Mouse (Mus musculus): ENCODE data around the gene Svbp.

Svbp gene

GRCm38 (mm10) chr4:119190618-119191017 is 4.5 kb upstream of the Svbp start:
- no peak for DNase-seq (ENCODE audit: low read depth, low spot score)

GRCm38 (mm10) chr4:119191273-119191672 is 3.8 kb upstream of the Svbp start:
- no peak for DNase-seq (ENCODE audit: low read depth, low spot score)

DNA sequence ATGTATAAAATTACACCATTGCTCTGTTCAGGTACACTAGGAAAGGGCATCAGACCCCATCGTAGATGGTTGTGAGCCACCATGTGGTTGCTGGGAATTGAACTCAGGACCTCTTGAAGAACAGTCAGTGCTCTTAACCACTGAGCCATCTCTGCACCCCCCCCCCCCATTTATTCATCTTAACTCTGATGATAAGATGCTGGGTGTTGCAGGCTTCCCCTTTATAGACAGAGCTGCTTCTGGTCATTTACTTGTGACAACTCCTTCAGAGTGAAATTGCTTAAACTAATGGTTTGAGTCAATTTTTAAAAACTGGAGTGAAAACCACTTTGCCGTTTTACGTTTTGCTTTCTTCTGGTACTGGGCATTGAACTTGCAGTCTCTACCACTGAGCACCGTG is 2.3 kb upstream of the Svbp start:
- DNase-seq (ENCODE audit: low read depth, low spot score) = no peak

- DNase-seq (ENCODE audit: low read depth, low spot score) = no peak
Measured at GRCm38 (mm10) chr4:119195582-119196320, 645 bp downstream of the Svbp start.

GRCm38 (mm10) chr4:119198105-119198504 is 3.0 kb downstream of the Svbp start:
- no peak for DNase-seq (ENCODE audit: low read depth, low spot score)

- DNase-seq (ENCODE audit: low read depth, low spot score) = peak; percentile 56
Measured at GRCm38 (mm10) chr4:119204672-119205071, 9.6 kb downstream of the Svbp start.

- DNase-seq (ENCODE audit: low read depth, low spot score) = no peak
Measured at GRCm38 (mm10) chr4:119216667-119217066, 21.6 kb downstream of the Svbp start.

- DNase-seq (ENCODE audit: low read depth, low spot score) = no peak
Measured at GRCm38 (mm10) chr4:119218169-119218568, 23.1 kb downstream of the Svbp start, which contains the start of gene Tmem269. TSS of gene Tmem269 (minus strand) at chr4:119218217.

DNA sequence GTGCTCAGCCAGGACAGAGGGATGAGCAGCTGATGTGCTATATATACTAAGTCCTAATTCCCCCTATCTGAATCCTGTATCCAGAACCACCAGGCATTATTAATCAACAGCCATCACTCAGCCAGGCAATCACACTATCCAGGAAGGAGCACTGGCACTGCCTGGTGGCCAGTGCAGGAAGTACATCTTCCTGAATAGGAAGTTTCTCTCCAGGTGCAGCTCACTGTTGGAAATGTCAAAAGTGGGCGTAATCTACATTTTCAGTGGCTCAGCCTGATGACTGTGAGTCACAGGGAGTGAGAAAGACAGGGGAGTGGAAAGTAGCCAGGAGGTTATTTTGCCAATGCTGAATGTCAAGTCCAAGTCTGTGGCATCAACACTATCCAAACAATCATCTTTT is 28.6 kb downstream of the Svbp start:
- no peak for DNase-seq (ENCODE audit: low read depth, low spot score)

DNA sequence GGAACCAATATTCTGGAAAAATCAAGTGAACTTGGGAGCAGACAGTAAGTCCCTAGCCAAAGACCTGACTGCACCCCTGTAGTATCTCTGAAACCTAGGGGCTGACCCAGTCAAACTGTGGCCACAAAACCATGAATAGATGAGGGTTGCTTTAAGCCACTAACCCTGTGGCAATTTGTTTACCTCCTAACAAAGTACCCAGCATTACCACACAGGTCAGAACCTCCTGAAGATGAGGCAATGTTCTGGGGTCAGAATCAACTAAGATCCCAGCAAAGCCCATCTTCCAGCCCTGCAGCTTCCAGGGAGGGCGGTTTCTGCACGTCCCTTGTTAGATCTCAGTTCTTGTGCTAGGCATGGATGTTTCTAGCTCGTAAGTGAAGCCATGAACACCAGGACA is 29.4 kb downstream of the Svbp start:
- no peak for DNase-seq (ENCODE audit: low read depth, low spot score)

- DNase-seq (ENCODE audit: low read depth, low spot score) = no peak
Measured at GRCm38 (mm10) chr4:119225719-119226118, 30.6 kb downstream of the Svbp start.

GRCm38 (mm10) chr4:119226751-119227150 is 31.6 kb downstream of the Svbp start:
- no peak for DNase-seq (ENCODE audit: low read depth, low spot score)

- peak; percentile 99 for DNase-seq (ENCODE audit: low read depth, low spot score)
Measured at GRCm38 (mm10) chr4:119232410-119233255, 37.5 kb downstream of the Svbp start, which contains the start of the genes AU022252 and P3h1. TSS of gene AU022252 (minus strand) at chr4:119232712. TSS of gene P3h1 (plus strand) at chr4:119232915.

- peak; percentile 57 for DNase-seq (ENCODE audit: low read depth, low spot score)
Measured at GRCm38 (mm10) chr4:119233256-119233901, 38.3 kb downstream of the Svbp start.

GRCm38 (mm10) chr4:119234348-119234747 is 39.2 kb downstream of the Svbp start:
- no peak for DNase-seq (ENCODE audit: low read depth, low spot score)

DNA sequence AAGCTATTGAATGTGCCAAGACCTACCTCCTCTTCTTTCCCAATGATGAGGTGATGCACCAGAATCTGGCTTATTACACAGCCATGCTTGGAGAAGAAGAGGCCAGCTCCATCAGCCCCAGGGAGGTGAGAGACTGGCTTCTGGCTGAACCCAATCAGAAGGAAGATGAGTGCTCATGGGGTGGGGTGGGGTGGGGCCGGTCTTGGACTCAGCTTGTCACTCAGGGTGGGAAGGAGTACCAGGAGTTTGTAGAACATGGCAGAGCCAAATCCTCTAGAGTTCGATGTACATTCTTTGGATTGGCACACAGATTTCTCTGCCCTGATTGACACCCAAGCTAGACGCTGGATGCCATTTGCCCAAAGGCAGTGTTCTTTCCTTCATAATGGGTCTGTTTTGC is 43.6 kb downstream of the Svbp start:
- no peak for DNase-seq (ENCODE audit: low read depth, low spot score)

DNA sequence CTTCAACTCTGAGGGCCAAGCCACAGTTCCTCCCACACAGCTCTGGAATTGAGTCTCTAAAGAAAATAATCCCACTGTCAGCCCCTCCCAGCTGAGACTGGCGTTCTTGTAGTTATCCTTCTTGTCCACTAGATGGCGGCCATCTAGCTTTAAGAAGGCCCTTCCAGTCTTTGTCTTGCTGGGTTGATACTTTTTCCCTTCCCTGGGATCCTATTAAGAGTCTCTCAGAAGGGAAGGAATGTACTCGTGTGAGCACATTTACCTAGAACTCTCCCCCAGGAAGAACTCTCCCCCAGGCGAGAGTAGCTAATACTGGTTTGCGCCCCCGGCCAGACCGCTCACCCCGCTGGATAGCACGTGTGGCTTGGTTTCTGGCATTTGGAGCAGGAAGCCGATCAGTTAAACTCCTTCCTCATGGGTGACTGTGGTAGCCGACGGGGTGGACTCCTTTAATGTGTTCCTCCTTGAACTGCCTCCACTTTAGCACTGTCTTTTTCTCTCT is 44.1 kb downstream of the Svbp start:
- peak; percentile 65 for DNase-seq (ENCODE audit: low read depth, low spot score)

GRCm38 (mm10) chr4:119241664-119242063 is 46.6 kb downstream of the Svbp start:
- DNase-seq (ENCODE audit: low read depth, low spot score) = no peak

DNA sequence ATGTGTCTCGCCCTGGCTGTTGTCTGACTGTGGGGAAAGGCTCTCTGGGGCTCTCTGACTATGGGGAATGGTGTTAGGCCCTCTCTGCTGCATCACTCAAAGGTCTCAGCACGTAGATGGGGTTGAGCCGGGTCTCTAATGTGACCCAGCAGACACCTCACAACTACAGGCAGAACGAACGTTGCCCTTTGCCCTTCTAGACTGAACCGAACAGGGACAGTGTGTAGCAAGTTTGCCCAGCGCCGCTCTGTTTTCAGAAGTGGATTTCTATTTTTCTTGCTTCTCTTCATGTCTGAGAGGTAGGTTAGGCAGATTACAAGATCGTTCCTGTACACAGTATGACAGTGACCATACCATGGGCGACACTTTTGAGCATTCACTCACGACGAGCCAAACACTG is 47.5 kb downstream of the Svbp start:
- DNase-seq (ENCODE audit: low read depth, low spot score) = no peak

DNA sequence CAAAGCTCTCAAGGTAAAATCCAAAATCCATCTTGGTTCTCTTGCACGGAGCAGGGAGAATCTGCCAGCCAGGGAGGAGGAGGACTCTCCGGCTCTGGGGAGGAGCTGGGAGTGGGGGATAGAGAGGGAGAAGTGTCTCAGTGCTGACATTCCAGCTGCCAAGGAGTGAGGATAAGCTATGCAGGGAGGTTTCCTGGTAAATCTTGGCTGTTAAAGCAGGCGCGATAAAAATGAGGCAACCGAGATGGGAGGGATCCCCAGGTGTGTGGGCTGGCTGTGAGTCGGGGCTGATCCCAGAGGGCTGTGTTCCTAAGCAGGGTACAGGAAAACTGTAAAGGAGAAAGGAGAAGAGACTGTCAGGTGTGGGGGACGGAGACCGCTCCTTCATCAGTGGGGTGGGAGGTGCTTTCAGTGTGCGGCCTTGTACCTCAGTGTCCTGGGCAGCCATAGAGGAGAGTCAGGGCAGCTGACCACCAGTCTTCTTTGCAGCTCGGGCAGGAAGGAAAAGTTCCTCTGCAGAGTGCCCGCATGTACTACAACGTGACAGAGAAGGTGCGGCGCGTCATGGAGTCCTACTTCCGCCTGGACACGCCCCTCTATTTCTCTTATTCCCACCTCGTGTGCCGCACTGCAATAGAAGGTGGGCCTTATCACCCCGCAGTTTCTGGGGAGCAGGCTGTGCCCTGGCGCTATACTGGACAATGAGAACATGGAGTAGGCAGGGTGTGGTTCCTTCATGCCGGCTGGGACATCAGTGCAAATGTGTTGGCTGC is 49.5 kb downstream of the Svbp start:
- DNase-seq (ENCODE audit: low read depth, low spot score) = no peak

GRCm38 (mm10) chr4:119245556-119245955 is 50.5 kb downstream of the Svbp start:
- DNase-seq (ENCODE audit: low read depth, low spot score) = no peak

Data from embryo, embryonic 11.5 days (tissue).